Mouse (Mus musculus) gastrocnemius, adult 8-10 months (tissue): ENCODE measurements around the gene Babam2. TPM values are rescaled to one million over a fixed set of nuclear protein-coding genes. Genes with fewer than 3 reads are reported as not detected.

Experiments
- DNase-seq, 2 experiments: peaks; one replicate each; pipeline ENCODE4 v3.0.0; 2022; ENCODE audit warnings: low spot score in 2 of 2
- microRNA-seq: library from miRNA; unstranded; fragments of <30 nt; microRNA quantifications from one replicate; pipeline ENCODE4 v1.2.0, GENCODE M21; 2022
- total RNA-seq, 4 experiments: library from RNA; stranded (reverse); gene quantifications; 2 replicates each; pipeline ENCODE4 v1.2.4; 2022

Gene Babam2
- total RNA-seq, 4 experiments from 2014 or later: 32.9 to 34.2 (median 33.5) TPM

GRCm38 (mm10) chr5:32121936-32122335 is 424.5 kb downstream of the Babam2 start:
- no peak for DNase-seq

GRCm38 (mm10) chr5:32122363-32122762 is 424.9 kb downstream of the Babam2 start:
- no peak for DNase-seq

GRCm38 (mm10) chr5:32124957-32125356 is 427.5 kb downstream of the Babam2 start:
- no peak for DNase-seq

- DNase-seq: no peak
Observed at GRCm38 (mm10) chr5:32127226-32127625, 429.7 kb downstream of the Babam2 start.

- no peak for DNase-seq
Observed at GRCm38 (mm10) chr5:32127927-32128326, 430.4 kb downstream of the Babam2 start.

GRCm38 (mm10) chr5:32132971-32133501 is 435.6 kb downstream of the Babam2 start:
- DNase-seq: peak; percentile 40 to 41

- DNase-seq: peak; percentile 83 to 84
Observed at GRCm38 (mm10) chr5:32133549-32134004, 436.1 kb downstream of the Babam2 start.

- peak; percentile 34 to 38 for DNase-seq
Observed at GRCm38 (mm10) chr5:32134051-32134732, 436.7 kb downstream of the Babam2 start.

Small RNA genes lying within 50 kb of the gene (microRNA-seq; reads per million reads assigned to microRNA genes)
- gene Mir3473e: not detected

Other genes starting within 250 kb of the Babam2 start
- gene Zfp512, start 245.3 kb upstream of the Babam2 start, total RNA-seq: 10 to 100 TPM; 11.5 to 14.3 (median 12.8) TPM
- not detected for gene 4930548H24Rik, start 211.9 kb upstream of the Babam2 start, total RNA-seq
- gene Gpn1, start 202.9 kb upstream of the Babam2 start, total RNA-seq: 10 to 100 TPM; 17.7 to 26.0 (median 20.7) TPM
- 10 to 100 TPM; 21.0 to 25.7 (median 22.2) TPM for gene Slc4a1ap, start 170.7 kb upstream of the Babam2 start, total RNA-seq
- 10 to 100 TPM; 10.6 to 12.5 (median 11.2) TPM for gene Supt7l, start 169.9 kb upstream of the Babam2 start, total RNA-seq
- 100 to 1,000 TPM; 256 to 270 (median 258) TPM for gene Mrpl33, start 100.7 kb upstream of the Babam2 start, total RNA-seq
- gene Rbks, start 57 bp upstream of the Babam2 start, total RNA-seq: 1 to 10 TPM; 2.7 to 5.1 (median 4.3) TPM